Mouse (Mus musculus) kidney, adult 2 months (tissue): ENCODE data around the gene Eif2ak4.

ENCODE experiments used
- CTCF ChIP-seq: fragments of 200-500 bp; conservative IDR thresholded peaks from 2 replicates; pipeline ENCODE4 v1.5.1; 2011; ENCODE audit warnings: low read depth, mild to moderate bottlenecking, control low read depth, low read length, moderate library complexity, mixed read lengths; ENCODE audit not compliant: insufficient read depth, insufficient read length
- POLR2A ChIP-seq: fragments of 200-500 bp; IDR thresholded peaks from one replicate; pipeline ENCODE4 v1.6.1; 2011; ENCODE audit warnings: low read depth, low read length, control low read depth

DNA sequence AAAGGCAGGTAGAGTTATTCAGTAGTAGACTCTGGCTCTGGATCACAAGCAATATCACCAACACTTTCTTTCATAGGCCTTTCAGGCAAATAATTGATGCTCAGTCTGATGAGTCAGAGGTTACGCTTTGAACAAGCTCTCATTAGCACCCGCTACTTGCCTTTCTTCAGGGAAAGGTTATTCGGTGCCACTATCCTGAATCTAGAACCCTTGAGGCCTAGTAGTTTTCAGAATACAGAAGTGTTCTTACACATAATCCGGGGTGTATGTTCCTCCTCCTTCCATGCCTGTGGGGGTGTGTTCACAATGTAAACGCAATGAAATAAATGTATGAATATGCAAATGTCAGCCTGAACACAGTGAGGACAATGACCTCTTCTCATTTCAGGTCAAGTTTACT lies 1.7 kb downstream of the Eif2ak4 start:
- TF ChIP-seq CTCF (no peak), POLR2A (no peak)
